Comparison of ENCODE assay signal across 8 mouse cellular contexts in genomic region chr2:34646541-34646865, GRCm38 (mm10).
DNase-seq lines count a peak whose midpoint lies in the region; ATAC-seq and TF ChIP-seq lines count a peak whose summit lies in the region.

No protein-coding gene starts in this region.

- peaks cover 6% of the 10 kb centered on the region; the same call in 1 of the 2 replicates for H3K4me1 ChIP-seq in lung, adult 2 months (ENCODE audit: control insufficient read depth, insufficient read depth, low read length)
- H3K4me1 ChIP-seq in intestine, postnatal 0 days (replicated peaks; ENCODE audit: control insufficient read depth, insufficient read depth, low read length), result no peaks in the 10 kb centered on the region
- peaks cover 24% of the 10 kb centered on the region for H3K4me1 ChIP-seq in neural tube, embryonic 13.5 days (replicated peaks)
- H3K4me1 ChIP-seq in thymus, adult 2 months (replicated peaks; ENCODE audit: control insufficient read depth, insufficient read depth, low read length), result peaks cover 4% of the 10 kb centered on the region

- ATAC-seq in intestine, postnatal 0 days, result no peak
- no peak for ATAC-seq in neural tube, embryonic 13.5 days (ENCODE audit: low read depth)

- no peak for DNase-seq in lung, adult 2 months
- DNase-seq in lung, postnatal 10 days, result no peak
- peak; percentile 26 for DNase-seq in fat pad, adult 2 months (ENCODE audit: extremely low read depth, low read depth, low spot score)
- DNase-seq in embryo, embryonic 10.5 days (ENCODE audit: low spot score), result no peak
- DNase-seq in urinary bladder, postnatal 14 days (ENCODE audit: low spot score), result no peak
- no peak for DNase-seq in thymus, adult 2 months

- no peaks in the 10 kb centered on the region for H3K36me3 ChIP-seq in intestine, postnatal 0 days (ENCODE audit: control insufficient read depth, insufficient read depth)
- H3K36me3 ChIP-seq in neural tube, embryonic 13.5 days, result no peaks in the 10 kb centered on the region
- H3K36me3 ChIP-seq in thymus, adult 2 months (ENCODE audit: control insufficient read depth, insufficient read depth, low read length), result no peaks in the 10 kb centered on the region

- no peak overlapping the region for H3K9ac ChIP-seq in intestine, postnatal 0 days (ENCODE audit: low read depth, low read length)
- no peak overlapping the region for H3K9ac ChIP-seq in neural tube, embryonic 13.5 days

- H3K27ac ChIP-seq in intestine, postnatal 0 days (ENCODE audit: low read depth, low read length), result no peak overlapping the region
- no peak overlapping the region for H3K27ac ChIP-seq in neural tube, embryonic 13.5 days (replicated peaks)
- no peak overlapping the region for H3K27ac ChIP-seq in thymus, adult 2 months (ENCODE audit: control insufficient read depth, insufficient read depth, low read length)

- H3K4me2 ChIP-seq in intestine, postnatal 0 days (replicated peaks; ENCODE audit: low read depth), result peak overlapping the region; percentile 85
- peak overlapping the region; percentile 56 for H3K4me2 ChIP-seq in neural tube, embryonic 13.5 days

- H3K27me3 ChIP-seq in intestine, postnatal 0 days (replicated peaks; ENCODE audit: control insufficient read depth, insufficient read depth, low read length), result no peaks in the 10 kb centered on the region
- peaks cover 4% of the 10 kb centered on the region for H3K27me3 ChIP-seq in neural tube, embryonic 13.5 days
- no peaks in the 10 kb centered on the region for H3K27me3 ChIP-seq in thymus, adult 2 months (ENCODE audit: control insufficient read depth, insufficient read depth, low read length)

- no peak for TF ChIP-seq CTCF in lung, adult 2 months (IDR thresholded peaks at IDR 0.05; ENCODE audit: insufficient read depth, low read length)
- TF ChIP-seq CTCF in intestine, postnatal 0 days (IDR thresholded peaks at IDR 0.05; ENCODE audit: low read depth), result no peak
- no peak for TF ChIP-seq CTCF in thymus, adult 2 months (IDR thresholded peaks at IDR 0.05; ENCODE audit: borderline replicate concordance, control insufficient read depth, extremely low read depth, insufficient read depth, low read length, poor library complexity)

- no peaks in the 10 kb centered on the region for H3K9me3 ChIP-seq in intestine, postnatal 0 days (ENCODE audit: control insufficient read depth)
- no peaks in the 10 kb centered on the region for H3K9me3 ChIP-seq in neural tube, embryonic 13.5 days

- WGBS in lung, adult 2 months, result 15% methylated on average over 5 of the region's 5 CpGs
- WGBS in intestine, postnatal 0 days, result 5% methylated on average over 5 of the region's 5 CpGs
- 10% methylated on average over 5 of the region's 5 CpGs for WGBS in neural tube, embryonic 13.5 days
- WGBS in thymus, adult 2 months, result 10% methylated on average over 5 of the region's 5 CpGs

- peak overlapping the region; percentile 74 for H3K4me3 ChIP-seq in lung, adult 2 months (replicated peaks; ENCODE audit: extremely low read depth, low read depth, low read length)
- H3K4me3 ChIP-seq in intestine, postnatal 0 days (ENCODE audit: low read depth, low read length), result peak overlapping the region; percentile 52
- peak overlapping the region; percentile 29 for H3K4me3 ChIP-seq in neural tube, embryonic 13.5 days
- no peak overlapping the region for H3K4me3 ChIP-seq in thymus, adult 2 months (ENCODE audit: control insufficient read depth, insufficient read depth, low read length)

- no peak for TF ChIP-seq POLR2A in lung, adult 2 months (IDR thresholded peaks at IDR 0.05; ENCODE audit: borderline replicate concordance, extremely low read depth, low read depth, low read length)
- TF ChIP-seq POLR2A in thymus, adult 2 months (IDR thresholded peaks at IDR 0.05; ENCODE audit: control insufficient read depth, extremely low read depth, insufficient read depth, low read length, poor library complexity), result no peak
